Mouse (Mus musculus) intestine, embryonic 15.5 days (tissue): ENCODE measurements at regions not wholly inside any gene's neighbourhood (a gene's known extent, or its start where the extent isn't known, plus 50 kb on each side); places are given as distances from the start of the nearest gene placed in this dataset.

ENCODE experiments used
- ATAC-seq: fragments of 200-750 bp; cut with Nextera tagmentation; 2 replicates; pipeline ENCODE4 v1.8.0; 2017; ENCODE audit warnings: moderate TSS enrichment, moderate library complexity
- H3K27ac ChIP-seq: fragments of 300-500 bp; sonication (generic); 2 replicates; pipeline ENCODE4 v1.5.1; 2015; ENCODE audit warnings: mild to moderate bottlenecking, inconsistent platforms
- H3K27me3 ChIP-seq: fragments of 300-500 bp; sonication (generic); replicated peaks from 2 replicates; pipeline ENCODE4 v1.6.1; 2015; ENCODE audit warnings: inconsistent platforms
- H3K36me3 ChIP-seq: fragments of 300-500 bp; sonication (generic); 2 replicates; pipeline ENCODE4 v1.6.1; 2015; ENCODE audit warnings: inconsistent platforms
- H3K4me1 ChIP-seq: fragments of 300-500 bp; sonication (generic); replicated peaks from 2 replicates; pipeline ENCODE4 v1.6.1; 2015; ENCODE audit warnings: inconsistent platforms
- H3K4me2 ChIP-seq: fragments of 300-500 bp; sonication (generic); replicated peaks from 2 replicates; pipeline ENCODE4 v1.6.1; 2015; ENCODE audit warnings: mild to moderate bottlenecking, inconsistent platforms
- H3K4me3 ChIP-seq: fragments of 300-500 bp; sonication (generic); replicated peaks from 2 replicates; pipeline ENCODE4 v1.5.1; 2015; ENCODE audit warnings: inconsistent platforms
- H3K9ac ChIP-seq: fragments of 300-500 bp; sonication (generic); 2 replicates; pipeline ENCODE4 v1.6.1; 2015; ENCODE audit warnings: inconsistent platforms
- H3K9me3 ChIP-seq: fragments of 300-500 bp; sonication (generic); 2 replicates; pipeline ENCODE4 v1.6.1; 2016; ENCODE audit warnings: inconsistent platforms
- WGBS: fragments of 180-500 bp; shearing (Covaris S2); methylation state at CpG from one replicate; pipeline ENCODE4 v1.1.7; 2015; 5-methylcytosine and 5-hydroxymethylcytosine counted together

- H3K9ac ChIP-seq = no peak overlapping the region
Observed at GRCm38 (mm10) chr1:14359998-14360640, 1733.0 kb downstream of the 4930444P10Rik start.

More at GRCm38 (mm10) chr1:14359998-14360640, 1733.0 kb downstream of the 4930444P10Rik start:
- no peak for ATAC-seq
- Histone ChIP-seq H3K27ac (no peak overlapping the region), H3K4me2 (no peak overlapping the region), H3K27me3 (no peaks in the 10 kb centered on the region), H3K4me1 (no peaks in the 10 kb centered on the region), H3K9me3 (no peaks in the 10 kb centered on the region), H3K4me3 (no peak overlapping the region), H3K36me3 (no peaks in the 10 kb centered on the region)
- 57% methylated on average over 2 of the region's 2 CpGs for WGBS
